Mouse (Mus musculus): Measurements from ENCODE around the gene Nono.

Nono gene

DNA sequence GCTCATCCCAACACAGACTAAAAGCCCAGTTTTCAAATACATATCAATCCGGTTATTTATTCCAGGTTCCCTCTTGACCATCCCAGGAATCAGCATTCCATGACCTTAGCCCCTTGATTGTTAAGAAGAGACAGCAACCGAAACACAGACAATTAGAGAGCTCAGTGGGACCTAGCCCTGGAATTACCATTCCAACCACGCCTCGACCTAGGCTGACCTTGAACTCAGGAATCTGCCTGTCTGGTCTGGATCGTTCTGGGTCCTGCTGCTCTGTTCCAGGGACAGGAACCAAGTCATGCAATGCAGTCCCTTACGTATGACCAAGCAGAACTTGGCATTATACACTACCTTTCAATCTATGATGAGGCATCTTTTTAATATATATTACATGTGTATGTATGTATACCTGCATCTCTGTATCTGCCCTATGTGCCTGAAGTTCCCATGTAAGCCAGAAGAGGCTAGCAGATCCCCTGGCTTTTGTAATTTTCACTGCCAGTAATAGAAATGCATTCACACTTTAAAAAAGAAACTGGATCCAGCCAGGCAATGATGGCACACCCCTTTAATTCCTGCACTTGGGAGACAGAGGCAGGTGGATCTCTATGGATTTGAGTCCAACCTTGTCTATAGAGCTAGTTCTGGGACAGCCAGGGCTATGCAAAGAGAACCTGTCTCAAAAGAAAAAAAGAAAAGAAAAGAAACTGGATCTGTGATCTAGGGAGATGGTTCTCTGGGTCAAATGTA is 52.7 kb downstream of the Nono start:
- DNase-seq (ENCODE audit: low read depth in 2 of 2, low spot score in 2 of 2) = no peak

DNA sequence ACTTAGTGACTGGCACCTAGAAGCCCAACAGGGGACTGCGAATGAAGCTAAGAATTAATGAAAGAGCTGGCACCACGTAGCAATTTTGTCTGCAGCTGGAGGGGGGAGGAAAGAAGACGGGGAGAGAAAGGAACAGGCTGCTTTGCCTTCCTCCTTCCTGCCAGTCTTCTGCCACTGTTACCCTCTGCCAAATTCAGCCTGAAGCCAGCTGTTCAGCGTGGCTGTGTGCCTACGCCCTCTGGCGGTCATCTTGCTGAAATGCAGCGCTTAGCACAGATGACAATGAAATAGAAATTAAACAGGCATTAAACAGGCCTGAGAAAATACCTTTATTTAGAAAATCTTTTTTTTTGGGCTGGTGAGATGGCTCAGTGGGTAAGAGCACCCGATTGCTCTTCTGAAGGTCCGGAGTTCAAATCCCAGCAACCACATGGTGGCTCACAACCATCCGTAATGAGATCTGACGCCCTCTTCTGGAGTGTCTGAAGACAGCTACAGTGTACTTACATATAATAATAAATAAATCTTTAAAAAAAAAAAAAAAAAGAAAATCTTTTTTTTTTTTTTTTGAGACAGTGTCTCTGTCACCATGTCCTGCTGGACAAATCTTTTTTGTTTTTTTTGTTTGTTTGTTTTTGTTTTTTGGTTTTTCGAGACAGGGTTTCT is 57.5 kb downstream of the Nono start:
- peak; percentile 17 to 26 for DNase-seq (ENCODE audit: low read depth in 2 of 2, low spot score in 2 of 2)

All from CD8-positive naive resting alpha-beta T cell, adult 2 months (primary cell).